Mouse (Mus musculus) heart, postnatal 25 days (tissue): ENCODE results near the gene Gm38393. TPM values are rescaled to one million over a fixed set of nuclear protein-coding genes. Genes with fewer than 3 reads are reported as not detected.
A peak's percentile ranks its signal among the peaks of the same experiment; 100 is the strongest.

ENCODE experiments used
- DNase-seq: peaks from one replicate; pipeline ENCODE4 v3.0.0; 2022; ENCODE audit warnings: low spot score
- intact Hi-C: fragments of 180-260 bp; cut with DNase I; formaldehyde crosslinking; loops from one replicate; pipeline ENCODE4 v1.15.1; 2025
- total RNA-seq, 2 experiments: library from RNA; stranded (reverse); gene quantifications; 2 replicates each; pipeline ENCODE4 v1.2.3; 2021

Gm38393 gene
- total RNA-seq: 1 to 10 TPM; 6.0 to 6.1 TPM

- intact Hi-C loops: no loop called here
- peak; percentile 20 for DNase-seq
Observed at GRCm38 (mm10) chr7:60004606-60005330, at the start of gene Gm38393, which contains the start of gene Snurf. Gm38393 (minus strand) TSS chr7:60005064. Snurf (minus strand) TSS chr7:60005049.

- no peak for DNase-seq
- intact Hi-C loops: no loop called here
Observed at GRCm38 (mm10) chr7:60047481-60048201, 42.8 kb upstream of the Gm38393 start.

GRCm38 (mm10) chr7:60013186-60013585 lies 8.3 kb upstream of the Gm38393 start:
- DNase-seq: no peak
- intact Hi-C loops: no loop called here

GRCm38 (mm10) chr7:60007727-60008360 lies 3.0 kb upstream of the Gm38393 start:
- intact Hi-C loops: no loop called here
- DNase-seq: no peak

- DNase-seq: no peak
Observed at GRCm38 (mm10) chr7:60006262-60006661, 1.4 kb upstream of the Gm38393 start.

GRCm38 (mm10) chr7:60003921-60004605 lies 801 bp downstream of the Gm38393 start:
- intact Hi-C loops: no loop called here
- DNase-seq: no peak

More at GRCm38 (mm10) chr7:60006262-60006661, 1.4 kb upstream of the Gm38393 start:
- intact Hi-C loops: no loop called here

- no peak for DNase-seq
Observed at GRCm38 (mm10) chr7:60003006-60003865, 1.6 kb downstream of the Gm38393 start.

GRCm38 (mm10) chr7:59978646-59979045 lies 26.2 kb downstream of the Gm38393 start:
- intact Hi-C loops: no loop called here

More at GRCm38 (mm10) chr7:60003006-60003865, 1.6 kb downstream of the Gm38393 start:
- intact Hi-C loops: no loop called here

More at GRCm38 (mm10) chr7:59978646-59979045, 26.2 kb downstream of the Gm38393 start:
- no peak for DNase-seq

Other genes starting within 250 kb of the Gm38393 start
- gene Snurf, start within 50 bp of the Gm38393 start, total RNA-seq: 100 to 1,000 TPM; 318 to 336 TPM
- 100 to 1,000 TPM; 126 to 129 TPM for gene Snrpn, start 135.2 kb upstream of the Gm38393 start, total RNA-seq